Mouse (Mus musculus): ENCODE data around the gene Psmb8.

DNA sequence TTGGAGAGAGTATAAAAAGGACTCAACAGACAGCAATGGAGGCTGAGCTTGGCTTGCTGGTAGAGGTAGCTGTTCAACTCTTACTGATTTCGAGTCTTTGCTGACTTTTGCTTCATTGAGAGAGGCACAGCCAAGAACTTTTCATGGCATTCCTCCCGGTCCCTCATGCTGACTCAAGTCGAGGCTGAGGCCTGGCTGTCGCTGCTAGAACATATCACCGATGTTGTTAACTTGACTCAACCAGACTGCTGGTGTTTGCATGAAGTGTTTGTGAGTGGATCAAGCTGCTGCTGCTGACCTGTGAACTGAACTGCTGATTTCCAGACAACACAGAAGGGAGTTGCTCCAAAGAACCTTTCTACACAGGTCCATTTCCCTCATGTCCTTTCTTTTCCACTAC is 39.2 kb downstream of the Psmb8 start:
- TF ChIP-seq POLR2A (IDR thresholded peaks at IDR 0.05; ENCODE audit: extremely low read depth, insufficient read depth, low read length) (no peak), CTCF (IDR thresholded peaks at IDR 0.05; ENCODE audit: extremely low read depth, insufficient read depth, low read length) (no peak)
